Mouse (Mus musculus): ENCODE data around the gene Il18rap. TPM values are rescaled to one million over a fixed set of nuclear protein-coding genes. Genes with fewer than 3 reads are reported as not detected.

Il18rap gene
- not detected for total RNA-seq (2021)
- long read RNA-seq, experiment 1 = 0 reads
- long read RNA-seq, experiment 2 = 0 reads

DNA sequence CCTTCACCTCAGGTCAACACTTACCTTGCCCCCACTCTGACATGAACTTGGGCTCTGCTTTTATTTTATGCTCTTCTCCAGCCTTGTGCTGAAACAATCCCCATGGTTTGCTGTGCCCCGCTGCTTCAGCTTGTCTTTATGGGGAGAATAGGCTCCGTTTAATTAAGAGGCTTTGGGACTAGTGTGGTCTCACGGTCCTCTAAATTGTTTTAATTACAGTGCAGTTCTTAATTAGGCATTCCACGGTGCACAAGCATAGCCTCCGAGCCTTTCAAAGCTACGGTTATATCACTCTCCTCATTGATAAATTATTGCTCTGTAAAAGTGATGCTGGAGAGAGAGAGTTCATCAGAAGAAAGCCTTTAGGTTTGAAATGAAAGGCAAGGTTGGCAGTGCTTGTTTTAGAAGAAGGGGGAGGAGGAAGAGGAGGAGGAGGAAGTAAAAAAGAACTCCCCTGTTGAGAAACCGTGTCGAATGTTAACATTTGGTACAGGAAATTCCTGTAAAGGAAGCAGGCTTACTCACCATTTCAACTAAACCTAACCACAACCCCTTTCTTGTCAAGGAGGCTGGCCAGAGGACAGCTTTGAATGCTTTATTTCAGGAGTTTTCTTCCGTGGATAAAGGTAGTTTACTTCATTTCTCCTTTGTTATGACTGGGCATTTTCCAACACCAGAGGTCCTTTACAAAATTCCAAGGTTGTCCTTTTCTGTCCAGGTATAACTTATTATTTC lies at the start of gene Il18rap:
Gene Il18rap, plus strand, starts transcription at position 512 of the 735 bp plus-strand sequence.
- no peak for DNase-seq

DNA sequence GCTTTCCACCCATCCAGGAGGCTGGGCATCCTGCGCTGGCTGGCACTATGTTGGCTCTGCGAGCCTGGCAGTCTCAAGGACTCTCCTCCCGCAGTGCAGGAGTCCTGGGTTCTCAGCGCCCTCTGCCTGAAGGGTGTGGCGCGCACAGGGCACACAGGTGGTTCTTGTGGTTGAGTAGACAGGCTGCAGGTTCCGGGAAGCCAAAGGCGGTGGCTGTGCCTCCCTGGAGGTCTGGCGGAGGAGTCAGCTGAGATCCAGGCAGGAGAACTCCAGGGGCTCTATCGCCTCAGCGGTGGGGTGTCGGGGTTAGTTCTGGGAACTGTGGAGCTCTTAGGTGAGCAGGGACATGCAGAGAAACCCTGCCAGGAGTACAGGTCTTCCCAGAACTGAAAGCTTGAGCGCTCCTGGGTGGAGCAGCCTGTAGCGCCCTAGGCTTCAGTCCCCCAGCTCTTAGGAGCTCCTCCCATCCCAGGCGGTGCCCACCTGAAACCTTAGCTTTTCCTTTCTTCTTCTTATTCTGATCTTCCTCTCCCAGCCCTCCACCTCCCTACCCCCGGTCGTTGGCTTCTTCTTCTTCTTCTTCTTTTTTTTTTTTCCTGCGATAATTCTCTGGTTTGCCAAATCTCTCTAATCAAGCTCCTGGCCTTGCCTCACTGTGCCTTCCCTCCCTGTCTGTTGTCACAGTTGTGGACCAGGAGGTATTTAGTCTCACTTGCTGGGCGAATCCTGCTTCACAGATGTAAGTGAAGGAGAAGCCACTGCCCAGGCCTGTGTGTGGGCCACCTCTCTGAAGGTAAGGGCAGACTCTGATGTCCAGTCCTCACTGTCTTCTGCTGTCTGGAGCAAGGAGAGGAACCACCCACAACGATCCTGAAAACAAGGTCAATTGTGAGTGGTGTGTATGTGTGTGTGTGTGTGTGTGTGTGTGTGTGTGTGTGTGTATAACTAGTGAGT lies 49.4 kb upstream of the Il18rap start, which contains the start of gene Il18r1:
Gene Il18r1, plus strand, starts transcription at position 76 of the 954 bp plus-strand sequence.
- DNase-seq = no peak

DNA sequence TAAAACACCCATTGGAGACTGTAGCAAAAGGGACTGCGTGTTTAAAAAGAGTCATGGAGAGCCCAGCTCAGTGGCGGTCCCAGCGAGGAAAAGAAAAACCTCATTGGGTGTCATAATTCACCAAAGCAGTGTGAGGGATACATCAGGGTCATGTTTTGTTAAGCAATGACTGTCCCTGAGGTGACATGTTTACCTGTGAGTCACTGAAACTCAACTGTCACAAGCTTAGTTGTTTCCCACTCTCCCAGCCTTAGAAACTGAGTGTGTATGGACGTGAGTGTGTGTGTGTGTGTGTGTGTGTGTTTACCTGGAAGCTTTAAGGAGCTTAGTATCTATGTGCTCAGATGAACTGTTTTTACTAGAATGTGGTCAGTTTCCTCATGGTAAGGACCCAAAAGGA lies 47.9 kb upstream of the Il18rap start:
- DNase-seq = no peak

DNA sequence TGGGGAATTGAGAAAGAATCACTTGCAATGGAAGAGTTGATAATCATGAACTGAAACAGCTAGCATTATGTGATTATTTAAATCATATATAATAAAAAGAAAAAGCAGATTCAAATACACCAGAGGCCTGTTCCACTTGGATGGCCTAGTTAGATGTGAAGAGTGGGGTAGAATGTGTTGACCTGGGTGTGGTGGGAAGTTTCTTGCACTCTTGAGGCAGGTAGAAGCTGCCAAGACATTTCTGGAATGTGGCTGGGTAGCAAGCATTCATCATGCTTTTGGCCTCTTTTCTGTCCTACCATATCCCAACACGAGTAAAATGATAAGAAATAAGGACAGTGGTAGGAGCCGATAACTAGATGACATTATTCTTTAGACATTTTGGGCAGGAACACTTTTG lies 46.4 kb upstream of the Il18rap start:
- no peak for DNase-seq

DNA sequence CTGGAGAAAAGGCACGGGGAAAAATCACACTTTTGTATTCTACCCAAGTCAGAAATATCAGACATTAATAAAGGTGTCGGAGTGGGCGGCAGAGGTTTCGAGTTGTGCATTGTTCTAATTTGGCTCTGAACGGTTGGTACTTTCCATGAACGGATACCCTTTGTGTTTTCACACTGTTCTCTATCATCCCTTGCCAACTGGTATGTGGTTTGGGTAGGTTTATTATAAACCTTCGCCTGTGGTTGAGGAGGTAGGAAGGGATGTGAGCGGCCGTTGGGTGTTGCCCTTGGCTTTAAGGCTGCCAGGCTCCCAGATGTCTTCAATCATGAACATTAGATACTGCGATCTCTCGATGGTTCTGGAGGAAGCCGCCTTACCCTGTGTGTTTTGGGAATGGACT lies 45.3 kb upstream of the Il18rap start:
- no peak for DNase-seq

GRCm38 (mm10) chr1:40472401-40472800 lies 42.8 kb upstream of the Il18rap start:
- no peak for DNase-seq

- DNase-seq = no peak
Measured at GRCm38 (mm10) chr1:40473640-40474039, 41.5 kb upstream of the Il18rap start.

- no peak for DNase-seq
Measured at GRCm38 (mm10) chr1:40474336-40474735, 40.8 kb upstream of the Il18rap start.

- DNase-seq = no peak
Measured at GRCm38 (mm10) chr1:40475697-40476096, 39.5 kb upstream of the Il18rap start.

DNA sequence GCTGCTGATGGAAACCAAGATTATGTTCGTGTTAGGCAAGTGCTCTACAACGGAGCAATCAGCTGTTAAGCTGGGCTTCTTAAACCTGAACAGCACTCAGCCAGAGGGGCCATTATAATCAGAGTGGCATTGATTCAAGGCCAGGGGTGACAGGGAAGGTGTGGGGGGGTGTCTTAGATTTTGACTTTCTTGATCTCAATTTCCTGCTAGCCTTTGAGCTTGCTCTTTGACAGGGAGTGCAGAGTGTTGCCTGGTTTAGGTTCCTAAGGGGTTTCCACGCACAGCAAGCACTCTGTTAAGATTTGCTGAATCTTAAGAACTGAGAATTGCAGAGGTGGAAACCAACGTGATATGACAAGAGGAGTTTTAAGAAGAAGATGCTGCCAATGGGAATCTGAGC lies 38.4 kb upstream of the Il18rap start:
- no peak for DNase-seq

- no peak for DNase-seq
Measured at GRCm38 (mm10) chr1:40479505-40479923, 35.6 kb upstream of the Il18rap start.

- no peak for DNase-seq
Measured at GRCm38 (mm10) chr1:40494594-40494993, 20.6 kb upstream of the Il18rap start.

GRCm38 (mm10) chr1:40499708-40500107 lies 15.5 kb upstream of the Il18rap start:
- DNase-seq = no peak

DNA sequence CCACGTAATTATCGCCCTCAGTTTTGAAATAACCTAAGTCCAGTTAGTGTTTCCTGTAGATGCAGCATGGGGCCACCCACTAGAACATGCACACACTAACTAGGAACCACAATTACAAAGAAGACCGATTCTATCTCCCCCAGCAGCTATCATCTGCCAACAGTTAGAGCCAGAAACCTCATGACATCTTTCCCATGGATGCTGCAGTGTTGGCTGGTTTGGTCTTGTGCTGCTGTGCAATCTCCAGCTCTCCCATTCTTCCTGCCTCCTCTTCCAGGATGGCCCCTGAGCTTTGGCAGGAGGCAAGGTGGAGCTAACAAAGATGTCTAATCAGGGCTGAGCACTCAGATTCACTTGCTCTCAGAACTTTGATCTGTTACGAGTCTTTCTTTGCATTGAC lies 14.0 kb upstream of the Il18rap start:
- no peak for DNase-seq

GRCm38 (mm10) chr1:40501546-40502398 lies 13.4 kb upstream of the Il18rap start:
- DNase-seq = no peak

- no peak for DNase-seq
Measured at GRCm38 (mm10) chr1:40504548-40504947, 10.6 kb upstream of the Il18rap start.

DNA sequence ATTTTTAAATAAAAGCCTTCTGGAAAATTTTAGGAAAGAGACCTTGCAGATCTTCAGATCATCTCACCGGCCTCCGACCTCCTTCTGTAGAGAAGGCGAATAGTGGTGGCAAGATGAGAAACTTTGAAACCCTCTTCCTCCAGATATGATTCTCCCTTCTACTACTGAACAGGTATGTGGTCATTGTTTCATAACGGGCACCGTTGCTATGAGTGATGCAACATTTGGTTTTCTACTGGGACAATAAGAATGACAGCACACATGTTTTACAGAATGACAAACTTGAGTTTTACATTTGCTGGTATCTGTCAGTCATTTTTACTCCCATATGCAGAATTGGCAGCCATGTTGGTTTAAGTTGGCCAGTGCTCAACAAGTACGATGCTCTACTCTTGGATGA lies 1.2 kb downstream of the Il18rap start:
- DNase-seq = no peak

GRCm38 (mm10) chr1:40522918-40523317 lies 7.8 kb downstream of the Il18rap start:
- DNase-seq = no peak

GRCm38 (mm10) chr1:40523971-40524722 lies 9.0 kb downstream of the Il18rap start:
- no peak for DNase-seq

DNA sequence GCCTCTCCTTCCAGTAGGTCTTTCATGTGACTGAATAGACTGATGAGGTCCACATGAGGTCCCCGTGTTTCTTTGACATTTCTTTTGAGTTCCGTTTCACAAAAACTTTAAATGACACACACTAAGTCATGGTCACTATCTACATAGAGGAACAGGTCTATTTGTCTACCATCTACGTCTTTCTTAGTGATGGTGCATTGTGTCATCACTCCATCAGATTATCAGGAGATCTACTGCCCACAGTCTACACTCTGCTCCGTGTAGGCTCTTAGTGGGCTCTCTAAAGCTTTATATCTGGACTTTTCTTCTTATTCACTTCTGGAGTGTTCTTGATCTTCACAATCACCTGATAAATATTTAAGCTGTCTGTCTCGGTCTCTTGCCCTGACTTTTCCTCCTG lies 14.1 kb downstream of the Il18rap start:
- DNase-seq = no peak

DNA sequence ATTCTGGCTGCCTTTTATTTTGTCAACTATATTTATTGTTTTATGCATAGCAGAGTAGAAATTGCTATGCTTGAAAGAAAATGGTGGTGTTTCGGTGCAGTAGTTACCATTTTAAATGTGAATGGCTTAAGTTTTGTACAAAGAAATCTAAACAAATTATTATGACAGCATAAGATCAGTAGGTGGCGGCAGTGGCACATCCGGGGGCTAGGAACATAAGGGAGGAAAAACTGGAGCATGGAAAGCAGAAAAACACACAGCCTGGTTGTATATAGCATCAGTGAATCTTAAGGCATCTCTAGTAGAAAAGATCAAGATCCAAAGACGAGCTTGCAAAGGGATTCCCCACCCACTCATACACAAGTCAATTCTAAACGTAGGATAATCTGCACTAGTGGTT lies 22.4 kb downstream of the Il18rap start:
- no peak for DNase-seq

Data from gastrocnemius, postnatal 25 days (tissue).